Mouse (Mus musculus) myocyte (in vitro differentiated cells): ENCODE measurements around the gene Dnmt3a. TPM values are rescaled to one million over a fixed set of nuclear protein-coding genes. Genes with fewer than 3 reads are reported as not detected.

Experiments used
- H3K27me3 ChIP-seq: one replicate; pipeline ENCODE4 v1.6.1; 2011; ENCODE audit not compliant: control insufficient read depth, insufficient read depth, insufficient read length
- H3K36me3 ChIP-seq: one replicate; pipeline ENCODE4 v1.6.1; 2011; ENCODE audit not compliant: control insufficient read depth, insufficient read depth
- H3K4me2 ChIP-seq: one replicate; pipeline ENCODE4 v1.6.1; 2011; ENCODE audit warnings: low read depth, control low read depth
- H3K4me3 ChIP-seq: one replicate; pipeline ENCODE4 v1.5.1; 2011; ENCODE audit warnings: mild to moderate bottlenecking, control low read depth, moderate library complexity
- H3K79me2 ChIP-seq: one replicate; pipeline ENCODE4 v1.6.1; 2011; ENCODE audit not compliant: control insufficient read depth, insufficient read depth
- H3ac ChIP-seq: one replicate; pipeline ENCODE4 v1.6.1; 2011; ENCODE audit not compliant: control insufficient read depth, insufficient read length
- CEBPB ChIP-seq: IDR thresholded peaks from 2 replicates; pipeline ENCODE4 v1.6.1; 2011; ENCODE audit warnings: mild to moderate bottlenecking, moderate library complexity; ENCODE audit not compliant: poor library complexity, insufficient read depth, severe bottlenecking
- E2F4 ChIP-seq: IDR thresholded peaks from one replicate; pipeline ENCODE4 v1.6.1; 2011; ENCODE audit warnings: mild to moderate bottlenecking, control low read depth, moderate library complexity; ENCODE audit not compliant: insufficient read depth
- MAX ChIP-seq: IDR thresholded peaks from one replicate; pipeline ENCODE4 v1.6.1; 2011; ENCODE audit warnings: low read depth, mild to moderate bottlenecking, control low read depth
- MYOD1 ChIP-seq, 3 experiments: IDR thresholded peaks; one replicate each; pipeline ENCODE4 v1.6.1; 2011; ENCODE audit warnings: control low read depth in 2 of 3, low read depth in 2 of 3, mild to moderate bottlenecking in 2 of 3, moderate library complexity in 1 of 3; ENCODE audit not compliant: insufficient read length in 2 of 3, control insufficient read depth in 1 of 3
- MYOG ChIP-seq, 3 experiments: IDR thresholded peaks; one replicate each; pipeline ENCODE4 v1.6.1; 2011; ENCODE audit warnings: control low read depth in 2 of 3, low read depth in 2 of 3, mild to moderate bottlenecking in 2 of 3; ENCODE audit not compliant: insufficient read length in 2 of 3, control insufficient read depth in 1 of 3, insufficient read depth in 1 of 3
- POLR2A ChIP-seq: IDR thresholded peaks from one replicate; pipeline ENCODE4 v1.6.1; 2011; ENCODE audit warnings: low read depth, mild to moderate bottlenecking, control low read depth, moderate library complexity; ENCODE audit not compliant: insufficient read length
- POLR2AphosphoS2 ChIP-seq: IDR thresholded peaks from one replicate; pipeline ENCODE4 v1.6.1; 2011; ENCODE audit warnings: low read depth, control low read depth; ENCODE audit not compliant: insufficient read length
- REST ChIP-seq: IDR thresholded peaks from one replicate; pipeline ENCODE4 v1.6.1; 2011; ENCODE audit warnings: mild to moderate bottlenecking, control low read depth, moderate library complexity; ENCODE audit not compliant: insufficient read depth, insufficient read length
- SRF ChIP-seq: IDR thresholded peaks from one replicate; pipeline ENCODE4 v1.6.1; 2011; ENCODE audit warnings: low read depth; ENCODE audit not compliant: control insufficient read depth, insufficient read length
- TCF12 ChIP-seq: IDR thresholded peaks from one replicate; pipeline ENCODE4 v1.6.1; 2011; ENCODE audit warnings: mild to moderate bottlenecking, control low read depth; ENCODE audit not compliant: poor library complexity, insufficient read depth, severe bottlenecking
- TCF3 ChIP-seq: IDR thresholded peaks from one replicate; pipeline ENCODE4 v1.6.1; 2011; ENCODE audit warnings: low read depth, control low read depth; ENCODE audit not compliant: insufficient read length
- USF1 ChIP-seq: IDR thresholded peaks from one replicate; pipeline ENCODE4 v1.6.1; 2011; ENCODE audit warnings: low read depth, mild to moderate bottlenecking, control low read depth, moderate library complexity
- polyA plus RNA-seq: library from polyadenylated mRNA; unstranded; fragments of >200 nt; fragmentation: generic; extraction: Trizol; gene quantifications from one replicate; pipeline ENCODE4 v1.2.1, GENCODE M21; 2012; ENCODE audit warnings: missing spikeins

Gene Dnmt3a
- polyA plus RNA-seq, 1 experiment, result 4.6 TPM

DNA sequence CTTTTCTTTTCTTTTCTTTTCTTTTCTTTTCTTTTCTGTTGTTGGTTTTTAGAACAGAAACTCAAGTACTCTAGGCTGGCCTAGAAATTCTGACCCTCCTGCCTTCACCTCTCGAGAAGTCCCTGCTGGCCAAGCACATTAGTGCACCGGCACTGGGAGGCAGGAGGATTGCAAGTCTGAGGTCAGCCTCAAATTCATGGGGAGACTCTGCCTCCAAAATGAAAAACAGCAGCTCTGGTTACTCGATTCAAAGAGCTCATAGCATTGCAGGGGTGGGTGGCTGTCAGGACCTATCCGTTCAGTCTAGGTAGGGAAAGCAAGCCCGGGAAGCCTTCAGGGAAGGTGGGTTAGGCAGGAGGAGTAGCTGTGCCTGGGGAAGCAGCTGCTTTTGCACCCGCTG lies 37.0 kb downstream of the Dnmt3a start:
- no peaks in the 10 kb centered on the region for H3K36me3 ChIP-seq
- H3K27me3 ChIP-seq, result no peaks in the 10 kb centered on the region
- no peaks in the 10 kb centered on the region for H3K79me2 ChIP-seq
- no peak for TF ChIP-seq SRF
- no peak for TF ChIP-seq MYOD1 (IDR thresholded peaks at IDR 0.05; ENCODE audit: control insufficient read depth in 1 of 3, insufficient read length in 2 of 3, low read depth in 2 of 3)
- no peak overlapping the region for H3K4me3 ChIP-seq
- H3K4me2 ChIP-seq, result no peak overlapping the region
- no peak overlapping the region for H3ac ChIP-seq

DNA sequence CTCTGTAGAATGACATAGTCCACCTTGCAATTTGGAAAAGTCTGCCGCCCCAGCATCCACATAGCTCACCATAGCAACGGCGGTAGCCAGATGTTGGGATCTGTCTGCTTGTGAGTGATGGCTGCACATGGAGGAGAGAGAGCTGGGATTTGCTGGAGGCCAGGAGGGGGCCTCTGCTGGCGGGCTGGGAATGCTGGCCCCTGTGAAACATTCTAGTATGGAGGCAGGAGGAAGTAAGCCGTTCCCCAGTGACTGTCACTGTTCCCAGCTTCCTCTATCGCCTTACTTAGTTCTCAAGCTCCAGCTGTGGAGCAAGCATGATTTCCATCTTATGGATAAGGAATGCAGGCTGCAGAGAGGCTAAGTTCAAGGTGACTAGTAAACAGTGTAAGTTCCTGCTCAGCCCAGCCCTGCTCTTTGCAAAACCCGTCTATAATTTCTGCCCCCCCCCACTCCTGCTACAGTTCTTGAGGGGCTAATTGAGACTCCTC lies 37.6 kb downstream of the Dnmt3a start:
- no peaks in the 10 kb centered on the region for H3K79me2 ChIP-seq
- H3K36me3 ChIP-seq, result no peaks in the 10 kb centered on the region
- H3K27me3 ChIP-seq, result no peaks in the 10 kb centered on the region
- TF ChIP-seq TCF12 (no peak), POLR2AphosphoS2 (no peak), CEBPB (no peak), MYOD1 (IDR thresholded peaks at IDR 0.05; ENCODE audit: control insufficient read depth in 1 of 3, insufficient read length in 2 of 3, low read depth in 2 of 3) (no peak)
- H3K4me2 ChIP-seq, result no peak overlapping the region
- H3K4me3 ChIP-seq, result no peak overlapping the region
- H3ac ChIP-seq, result no peak overlapping the region

DNA sequence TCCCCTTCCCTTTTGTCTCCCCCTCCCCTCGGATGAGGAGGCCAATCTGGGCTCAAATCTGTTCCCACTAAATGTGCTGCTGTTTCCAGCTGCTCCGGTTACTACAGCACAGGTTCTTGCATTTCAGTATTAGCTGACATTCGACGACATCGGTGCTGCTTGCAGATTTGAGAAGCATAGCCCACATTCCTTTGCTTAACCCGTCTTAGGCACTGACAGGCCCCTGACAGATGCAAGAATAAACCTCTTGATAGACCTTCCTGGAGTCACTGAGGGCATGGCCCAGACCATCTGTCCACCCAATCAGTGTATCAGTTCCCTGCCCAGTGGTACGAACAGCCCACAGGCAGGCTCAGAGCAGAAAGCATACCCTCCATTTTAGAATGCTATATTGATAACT lies 38.1 kb downstream of the Dnmt3a start:
- H3ac ChIP-seq, result no peak overlapping the region
- H3K27me3 ChIP-seq, result no peaks in the 10 kb centered on the region
- H3K4me3 ChIP-seq, result no peak overlapping the region
- H3K4me2 ChIP-seq, result no peak overlapping the region
- no peaks in the 10 kb centered on the region for H3K36me3 ChIP-seq
- no peaks in the 10 kb centered on the region for H3K79me2 ChIP-seq
- TF ChIP-seq USF1, result no peak
- TF ChIP-seq POLR2A, result no peak
- TF ChIP-seq CEBPB, result no peak

DNA sequence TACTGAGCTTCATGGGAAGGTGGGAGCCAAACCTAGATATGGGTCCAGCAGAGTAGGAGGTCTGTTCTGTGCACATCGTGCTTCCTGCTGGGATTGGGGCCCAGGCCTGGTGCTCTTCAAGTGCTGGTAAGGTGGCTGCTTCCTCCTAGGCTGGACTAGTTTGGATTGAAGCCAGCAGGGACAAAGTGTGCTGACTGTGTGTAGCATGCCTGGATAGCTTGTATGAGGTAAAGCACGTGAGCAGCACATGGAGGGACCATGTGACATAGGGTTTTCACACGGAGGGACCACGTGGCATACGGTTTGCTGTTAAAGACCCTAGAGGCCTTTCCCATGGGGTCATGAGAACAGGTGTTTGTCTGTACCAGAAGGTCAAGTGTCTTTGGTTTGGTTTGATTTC lies 38.5 kb downstream of the Dnmt3a start:
- Histone ChIP-seq H3ac (no peak overlapping the region), H3K79me2 (no peaks in the 10 kb centered on the region), H3K27me3 (no peaks in the 10 kb centered on the region), H3K4me2 (no peak overlapping the region), H3K4me3 (no peak overlapping the region), H3K36me3 (no peaks in the 10 kb centered on the region)
- TF ChIP-seq CEBPB (no peak), MYOD1 (IDR thresholded peaks at IDR 0.05; ENCODE audit: control insufficient read depth in 1 of 3, insufficient read length in 2 of 3, low read depth in 2 of 3) (no peak), TCF12 (no peak), MYOG (IDR thresholded peaks at IDR 0.05; ENCODE audit: control insufficient read depth in 1 of 3, insufficient read depth in 1 of 3, insufficient read length in 2 of 3, low read depth in 2 of 3) (no peak), USF1 (no peak), E2F4 (no peak), SRF (no peak), MAX (no peak), POLR2A (no peak), REST (no peak), TCF3 (no peak), POLR2AphosphoS2 (no peak)

- Histone ChIP-seq H3K4me3 (no peak overlapping the region), H3K36me3 (no peaks in the 10 kb centered on the region), H3ac (no peak overlapping the region), H3K79me2 (no peaks in the 10 kb centered on the region), H3K27me3 (no peaks in the 10 kb centered on the region), H3K4me2 (no peak overlapping the region)
- TF ChIP-seq E2F4 (no peak), TCF3 (no peak), TCF12 (no peak), POLR2A (no peak), POLR2AphosphoS2 (no peak), MYOD1 (IDR thresholded peaks at IDR 0.05; ENCODE audit: control insufficient read depth in 1 of 3, insufficient read length in 2 of 3, low read depth in 2 of 3) (no peak), MYOG (IDR thresholded peaks at IDR 0.05; ENCODE audit: control insufficient read depth in 1 of 3, insufficient read depth in 1 of 3, insufficient read length in 2 of 3, low read depth in 2 of 3) (no peak), REST (no peak), USF1 (no peak), CEBPB (no peak), SRF (no peak), MAX (no peak)
Measured at GRCm38 (mm10) chr12:3849481-3849880, 43.7 kb downstream of the Dnmt3a start.

GRCm38 (mm10) chr12:3850165-3850564 lies 44.4 kb downstream of the Dnmt3a start:
- H3K36me3 ChIP-seq, result no peaks in the 10 kb centered on the region
- H3K79me2 ChIP-seq, result no peaks in the 10 kb centered on the region
- H3K4me2 ChIP-seq, result no peak overlapping the region
- no peak overlapping the region for H3K4me3 ChIP-seq
- no peak overlapping the region for H3ac ChIP-seq
- no peaks in the 10 kb centered on the region for H3K27me3 ChIP-seq
- TF ChIP-seq POLR2AphosphoS2, result no peak
- TF ChIP-seq CEBPB, result no peak
- no peak for TF ChIP-seq REST
- no peak for TF ChIP-seq USF1
- TF ChIP-seq MYOG (IDR thresholded peaks at IDR 0.05; ENCODE audit: control insufficient read depth in 1 of 3, insufficient read depth in 1 of 3, insufficient read length in 2 of 3, low read depth in 2 of 3), result no peak
- TF ChIP-seq TCF3, result no peak
- no peak for TF ChIP-seq MYOD1 (IDR thresholded peaks at IDR 0.05; ENCODE audit: control insufficient read depth in 1 of 3, insufficient read length in 2 of 3, low read depth in 2 of 3)
- no peak for TF ChIP-seq SRF
- TF ChIP-seq POLR2A, result no peak
- TF ChIP-seq TCF12, result no peak
